8 mouse cellular contexts compared by ENCODE assay signal in genomic region chr8:111056691-111057293, GRCm38 (mm10). TPM values are rescaled to one million over a fixed set of nuclear protein-coding genes. Genes with fewer than 3 reads are reported as not detected.
A peak's percentile ranks its signal among the peaks of the same experiment; 100 is the strongest.
DNase-seq lines count a peak whose midpoint lies in the region; ATAC-seq and TF ChIP-seq lines count a peak whose summit lies in the region.

No protein-coding gene starts in this region.

- no peak for TF ChIP-seq POLR2A in ES-Bruce4 (IDR thresholded peaks at IDR 0.05; ENCODE audit: insufficient read depth, low read length)
- no peak for TF ChIP-seq POLR2A in cerebellum, adult 2 months (IDR thresholded peaks at IDR 0.05; ENCODE audit: borderline replicate concordance, insufficient read depth, low read length)

- ATAC-seq in intestine, embryonic 16.5 days = peak; percentile 66
- peak; percentile 36; the same call in 1 of the 2 replicates for ATAC-seq in limb, embryonic 15.5 days (ENCODE audit: insufficient number of reproducible peaks, low FRiP score, low TSS enrichment, low read depth)
- ATAC-seq in midbrain, embryonic 14.5 days (ENCODE audit: low FRiP score, low TSS enrichment) = no peak; the same call in 1 of the 2 replicates

- WGBS in cerebellum, adult 2 months = under 1% methylated on average over 63 of the region's 63 CpGs
- WGBS in intestine, embryonic 16.5 days = under 1% methylated on average over 56 of the region's 63 CpGs
- under 1% methylated on average over 52 of the region's 63 CpGs for WGBS in limb, embryonic 15.5 days
- WGBS in midbrain, embryonic 14.5 days = 1% methylated on average over 60 of the region's 63 CpGs

- H3K4me3 ChIP-seq in ES-Bruce4 (ENCODE audit: low read depth, low read length) = peak overlapping the region; percentile 86
- H3K4me3 ChIP-seq in cerebellum, adult 2 months (replicated peaks; ENCODE audit: insufficient read depth, low read depth, low read length) = peak overlapping the region; percentile 60
- H3K4me3 ChIP-seq in intestine, embryonic 16.5 days (ENCODE audit: low read length) = peak overlapping the region; percentile 93
- peak overlapping the region; percentile 96 for H3K4me3 ChIP-seq in limb, embryonic 15.5 days
- H3K4me3 ChIP-seq in midbrain, embryonic 14.5 days (replicated peaks; ENCODE audit: low read depth, low read length) = peak overlapping the region; percentile 87

- H3K4me2 ChIP-seq in intestine, embryonic 16.5 days (ENCODE audit: low read depth, low read length) = peak overlapping the region; percentile 89
- peak overlapping the region; percentile 89 for H3K4me2 ChIP-seq in limb, embryonic 15.5 days
- peak overlapping the region; percentile 98 for H3K4me2 ChIP-seq in midbrain, embryonic 14.5 days (ENCODE audit: low read length)

- H3K9me3 ChIP-seq in ES-Bruce4 (replicated peaks; ENCODE audit: control insufficient read depth, insufficient read depth, low read length, poor library complexity, severe bottlenecking) = no peaks in the 10 kb centered on the region
- H3K9me3 ChIP-seq in intestine, embryonic 16.5 days (ENCODE audit: control insufficient read depth, low read length) = no peaks in the 10 kb centered on the region
- no peaks in the 10 kb centered on the region for H3K9me3 ChIP-seq in limb, embryonic 15.5 days
- H3K9me3 ChIP-seq in midbrain, embryonic 14.5 days (ENCODE audit: control insufficient read depth, low read length) = no peaks in the 10 kb centered on the region

- peaks cover 49% of the 10 kb centered on the region for H3K36me3 ChIP-seq in ES-Bruce4 (ENCODE audit: control insufficient read depth, insufficient read depth, low read length, poor library complexity, severe bottlenecking)
- H3K36me3 ChIP-seq in intestine, embryonic 16.5 days (ENCODE audit: control insufficient read depth, insufficient read depth, low read length) = peaks cover 34% of the 10 kb centered on the region
- peaks cover 51% of the 10 kb centered on the region for H3K36me3 ChIP-seq in limb, embryonic 15.5 days
- H3K36me3 ChIP-seq in midbrain, embryonic 14.5 days (ENCODE audit: control insufficient read depth, insufficient read depth, low read length) = peaks cover 51% of the 10 kb centered on the region

- no peak for TF ChIP-seq CTCF in ES-Bruce4 (IDR thresholded peaks at IDR 0.05; ENCODE audit: low read depth, low read length)
- TF ChIP-seq CTCF in cerebellum, adult 2 months (IDR thresholded peaks at IDR 0.05; ENCODE audit: borderline replicate concordance, insufficient read depth, low read depth, low read length) = no peak

- peak overlapping the region; percentile 82 for H3K27ac ChIP-seq in ES-Bruce4 (ENCODE audit: insufficient read depth, low read length)
- no peak overlapping the region for H3K27ac ChIP-seq in cerebellum, adult 2 months (ENCODE audit: insufficient read depth, low read length)
- H3K27ac ChIP-seq in intestine, embryonic 16.5 days (ENCODE audit: low read length) = peak overlapping the region; percentile 92
- H3K27ac ChIP-seq in limb, embryonic 15.5 days = peak overlapping the region; percentile 86
- H3K27ac ChIP-seq in midbrain, embryonic 14.5 days (replicated peaks; ENCODE audit: low read depth, low read length) = peak overlapping the region; percentile 75

- H3K27me3 ChIP-seq in ES-Bruce4 (ENCODE audit: control insufficient read depth, insufficient read depth, low read length, poor library complexity, severe bottlenecking) = no peaks in the 10 kb centered on the region
- no peaks in the 10 kb centered on the region for H3K27me3 ChIP-seq in cerebellum, adult 2 months (ENCODE audit: control insufficient read depth, insufficient read depth, low read length)
- no peaks in the 10 kb centered on the region for H3K27me3 ChIP-seq in intestine, embryonic 16.5 days (replicated peaks; ENCODE audit: control insufficient read depth, insufficient read depth, low read length)
- no peaks in the 10 kb centered on the region for H3K27me3 ChIP-seq in limb, embryonic 15.5 days
- no peaks in the 10 kb centered on the region for H3K27me3 ChIP-seq in midbrain, embryonic 14.5 days (ENCODE audit: control insufficient read depth, insufficient read depth, low read length)

- peak overlapping the region; percentile 94 for H3K9ac ChIP-seq in ES-Bruce4 (ENCODE audit: low read depth, poor library complexity, severe bottlenecking)
- H3K9ac ChIP-seq in intestine, embryonic 16.5 days (ENCODE audit: low read depth, low read length) = peak overlapping the region; percentile 96
- peak overlapping the region; percentile 82 for H3K9ac ChIP-seq in limb, embryonic 15.5 days
- peak overlapping the region; percentile 73 for H3K9ac ChIP-seq in midbrain, embryonic 14.5 days (replicated peaks; ENCODE audit: low read length)

- TF ChIP-seq EP300 in ES-Bruce4 (IDR thresholded peaks at IDR 0.05; ENCODE audit: insufficient read depth, low read depth, low read length) = no peak

- DNase-seq in 3134 (ENCODE audit: extremely low read depth, insufficient read length, low spot score) = peak; percentile 77
- DNase-seq in cerebellum, adult 2 months = peak; percentile 54 to 60
- DNase-seq in frontal cortex, postnatal 10 days (ENCODE audit: low spot score in 2 of 2) = peak; percentile 37 to 39
- DNase-seq in midbrain, embryonic 14.5 days = peak; percentile 28
- DNase-seq in thymus, postnatal 14 days = peak; percentile 34

- peaks cover 4% of the 10 kb centered on the region for H3K4me1 ChIP-seq in ES-Bruce4 (ENCODE audit: control insufficient read depth, insufficient read depth, low read length)
- H3K4me1 ChIP-seq in cerebellum, adult 2 months (ENCODE audit: control insufficient read depth, insufficient read depth, low read length) = peaks cover 10% of the 10 kb centered on the region; the same call in 1 of the 2 replicates
- peaks cover 40% of the 10 kb centered on the region for H3K4me1 ChIP-seq in intestine, embryonic 16.5 days (ENCODE audit: control insufficient read depth, insufficient read depth, low read length)
- H3K4me1 ChIP-seq in limb, embryonic 15.5 days = peaks cover 25% of the 10 kb centered on the region
- peaks cover 20% of the 10 kb centered on the region for H3K4me1 ChIP-seq in midbrain, embryonic 14.5 days (ENCODE audit: control insufficient read depth, insufficient read depth, low read length)

RNA-seq across cellular contexts. Expression of gene Exosc6, which starts 0.7 kb away (rescaled TPM):
- not detected in 2 replicates for polyA plus RNA-seq in ES-Bruce4 (2011; ENCODE audit: insufficient read depth, insufficient read length, low read depth, missing spikeins)
- not detected in 2 replicates for polyA plus RNA-seq in cerebellum, adult 2 months (2012; rRNA removed)
- polyA plus RNA-seq in intestine, embryonic 16.5 days (2015; fragmentation: Nextera tagmentation; extraction: Ambion mirVana) = 7.8 and 11.3 TPM in 2 replicates
- polyA plus RNA-seq in limb, embryonic 15.5 days (2015; fragmentation: Nextera tagmentation; extraction: Ambion mirVana) = 8.2 and 9.7 TPM in 2 replicates
- not detected in 2 replicates for polyA plus RNA-seq in midbrain, embryonic 14.5 days (2014; fragmentation: Nextera tagmentation; extraction: Ambion mirVana)

RNA-seq across cellular contexts. Expression of gene Aars, which starts 23.8 kb away (rescaled TPM):
- polyA plus RNA-seq in ES-Bruce4 (2011; ENCODE audit: insufficient read depth, insufficient read length, low read depth, missing spikeins) = 146 and 153 TPM in 2 replicates
- 101 and 108 TPM in 2 replicates for polyA plus RNA-seq in cerebellum, adult 2 months (2012; rRNA removed)
- 51.6 and 52.3 TPM in 2 replicates for polyA plus RNA-seq in intestine, embryonic 16.5 days (2015; fragmentation: Nextera tagmentation; extraction: Ambion mirVana)
- polyA plus RNA-seq in limb, embryonic 15.5 days (2015; fragmentation: Nextera tagmentation; extraction: Ambion mirVana) = 48.0 and 48.4 TPM in 2 replicates
- polyA plus RNA-seq in midbrain, embryonic 14.5 days (2014; fragmentation: Nextera tagmentation; extraction: Ambion mirVana) = 73.1 and 75.9 TPM in 2 replicates

RNA-seq across cellular contexts. Expression of gene Ddx19b, which starts 25.2 kb away (rescaled TPM):
- 23.5 and 24.8 TPM in 2 replicates for polyA plus RNA-seq in ES-Bruce4 (2011; ENCODE audit: insufficient read depth, insufficient read length, low read depth, missing spikeins)
- 13.6 and 14.9 TPM in 2 replicates for polyA plus RNA-seq in cerebellum, adult 2 months (2012; rRNA removed)
- 6.9 and 7.4 TPM in 2 replicates for polyA plus RNA-seq in intestine, embryonic 16.5 days (2015; fragmentation: Nextera tagmentation; extraction: Ambion mirVana)
- polyA plus RNA-seq in limb, embryonic 15.5 days (2015; fragmentation: Nextera tagmentation; extraction: Ambion mirVana) = 4.9 and 5.0 TPM in 2 replicates
- polyA plus RNA-seq in midbrain, embryonic 14.5 days (2014; fragmentation: Nextera tagmentation; extraction: Ambion mirVana) = 5.0 and 7.5 TPM in 2 replicates

RNA-seq across cellular contexts. Expression of gene Clec18a, which starts 35.4 kb away (rescaled TPM):
- not detected in 2 replicates for polyA plus RNA-seq in ES-Bruce4 (2011; ENCODE audit: insufficient read depth, insufficient read length, low read depth, missing spikeins)
- 0.41 and 0.57 TPM in 2 replicates for polyA plus RNA-seq in cerebellum, adult 2 months (2012; rRNA removed)
- 0.07 and 0.09 TPM in 2 replicates for polyA plus RNA-seq in intestine, embryonic 16.5 days (2015; fragmentation: Nextera tagmentation; extraction: Ambion mirVana)
- polyA plus RNA-seq in limb, embryonic 15.5 days (2015; fragmentation: Nextera tagmentation; extraction: Ambion mirVana) = not detected in 2 replicates
- 0.09 and 0.34 TPM in 2 replicates for polyA plus RNA-seq in midbrain, embryonic 14.5 days (2014; fragmentation: Nextera tagmentation; extraction: Ambion mirVana)

RNA-seq across cellular contexts. Expression of gene Pdpr, which starts 37.6 kb away (rescaled TPM):
- 19.0 and 22.4 TPM in 2 replicates for polyA plus RNA-seq in ES-Bruce4 (2011; ENCODE audit: insufficient read depth, insufficient read length, low read depth, missing spikeins)
- 17.3 and 19.6 TPM in 2 replicates for polyA plus RNA-seq in cerebellum, adult 2 months (2012; rRNA removed)
- 6.5 and 8.5 TPM in 2 replicates for polyA plus RNA-seq in intestine, embryonic 16.5 days (2015; fragmentation: Nextera tagmentation; extraction: Ambion mirVana)
- polyA plus RNA-seq in limb, embryonic 15.5 days (2015; fragmentation: Nextera tagmentation; extraction: Ambion mirVana) = 8.9 and 10.0 TPM in 2 replicates
- 6.9 TPM in 2 replicates for polyA plus RNA-seq in midbrain, embryonic 14.5 days (2014; fragmentation: Nextera tagmentation; extraction: Ambion mirVana)
